Mouse (Mus musculus): ENCODE results near the gene Tead1. TPM values are rescaled to one million over a fixed set of nuclear protein-coding genes. Genes with fewer than 3 reads are reported as not detected.

The Tead1 gene
- polyA plus RNA-seq, 1 experiment from 2014 or later = 18.9 TPM

DNA sequence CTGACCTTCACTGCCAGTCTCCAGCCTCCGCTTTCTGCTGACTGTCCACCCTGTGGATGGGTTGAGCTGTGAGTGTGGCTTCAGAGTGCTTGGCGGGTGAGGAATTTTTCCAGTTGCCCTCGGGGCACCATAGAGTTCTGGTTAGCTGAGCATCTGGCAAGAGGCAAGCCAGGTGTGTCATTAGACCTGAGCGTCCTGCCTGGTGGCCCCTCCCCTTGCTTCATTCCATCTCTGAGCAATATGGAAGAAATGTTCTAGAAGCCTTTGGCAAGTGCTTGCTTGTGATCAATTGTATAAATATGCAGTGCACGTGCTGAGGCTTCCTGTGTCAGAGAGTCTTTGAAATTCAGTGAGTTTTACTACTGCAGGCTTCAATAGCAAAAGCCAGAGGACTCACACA is 21.0 kb downstream of the Tead1 start:
- Histone ChIP-seq H3K9ac (ENCODE audit: low read length) (no peak overlapping the region), H3K27me3 (ENCODE audit: control insufficient read depth, insufficient read depth, low read length) (no peaks in the 10 kb centered on the region), H3K9me3 (replicated peaks; ENCODE audit: control insufficient read depth, low read length) (no peaks in the 10 kb centered on the region), H3K4me3 (replicated peaks; ENCODE audit: low read length) (no peak overlapping the region), H3K27ac (ENCODE audit: low read length) (no peak overlapping the region), H3K4me1 (ENCODE audit: control insufficient read depth, insufficient read depth, low read length) (peaks cover 36% of the 10 kb centered on the region), H3K36me3 (ENCODE audit: control insufficient read depth, insufficient read depth, low read length) (no peaks in the 10 kb centered on the region), H3K4me2 (ENCODE audit: low read depth, low read length) (no peak overlapping the region)
- no peak for ATAC-seq (ENCODE audit: insufficient read depth, low FRiP score)
- 47% methylated on average over 5 of the region's 5 CpGs for WGBS

DNA sequence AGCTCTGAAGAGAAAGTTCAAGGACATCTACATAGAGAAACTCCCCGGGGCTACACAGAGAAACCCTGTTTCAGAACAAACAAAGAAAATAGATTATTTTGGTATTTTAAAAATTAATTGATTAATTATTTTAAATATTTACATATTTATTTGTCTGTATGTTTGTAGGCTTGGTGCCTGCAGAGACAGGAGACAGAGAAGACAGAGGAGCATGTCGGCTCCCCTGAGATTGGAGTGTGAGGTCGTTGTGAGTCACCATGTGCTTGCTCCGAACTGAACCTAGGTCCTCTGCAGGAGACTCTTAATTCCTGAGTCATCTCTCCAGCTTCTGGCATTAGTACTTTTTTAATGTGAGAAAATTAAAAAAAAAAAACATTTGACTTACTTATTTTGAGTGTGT is 24.2 kb downstream of the Tead1 start:
- Histone ChIP-seq H3K4me2 (ENCODE audit: low read depth, low read length) (no peak overlapping the region), H3K4me3 (replicated peaks; ENCODE audit: low read length) (no peak overlapping the region), H3K4me1 (ENCODE audit: control insufficient read depth, insufficient read depth, low read length) (peaks cover 16% of the 10 kb centered on the region; the same call in 1 of the 2 replicates), H3K9me3 (replicated peaks; ENCODE audit: control insufficient read depth, low read length) (no peaks in the 10 kb centered on the region), H3K27me3 (ENCODE audit: control insufficient read depth, insufficient read depth, low read length) (no peaks in the 10 kb centered on the region), H3K27ac (ENCODE audit: low read length) (no peak overlapping the region), H3K9ac (ENCODE audit: low read length) (no peak overlapping the region), H3K36me3 (ENCODE audit: control insufficient read depth, insufficient read depth, low read length) (no peaks in the 10 kb centered on the region)
- 65% methylated on average over 4 of the region's 4 CpGs for WGBS
- ATAC-seq (ENCODE audit: insufficient read depth, low FRiP score) = no peak

DNA sequence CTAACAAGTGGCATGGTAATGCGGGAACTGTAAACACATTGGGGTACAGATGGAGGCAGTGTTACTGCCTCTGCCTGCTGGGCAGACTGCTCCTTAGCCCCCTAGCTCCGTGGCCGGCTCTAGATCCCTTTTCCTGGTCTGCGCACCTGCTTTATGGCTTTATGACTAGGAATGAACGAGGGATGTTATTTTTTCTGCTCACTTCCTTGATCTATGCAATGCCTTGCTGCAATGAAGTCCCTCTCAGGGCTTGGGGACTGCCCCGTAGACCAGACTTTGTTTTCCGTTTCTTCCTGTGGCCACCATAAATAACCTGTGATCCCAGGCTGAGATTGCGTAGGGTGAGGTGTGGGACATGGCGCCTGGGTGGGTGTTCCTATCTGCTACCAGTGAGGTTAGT is 26.8 kb downstream of the Tead1 start:
- no peak overlapping the region for H3K4me2 ChIP-seq (ENCODE audit: low read depth, low read length)
- no peak overlapping the region for H3K4me3 ChIP-seq (replicated peaks; ENCODE audit: low read length)
- ATAC-seq (ENCODE audit: insufficient read depth, low FRiP score) = no peak

GRCm38 (mm10) chr7:112706756-112707155 is 27.6 kb downstream of the Tead1 start:
- no peaks in the 10 kb centered on the region for H3K27me3 ChIP-seq (ENCODE audit: control insufficient read depth, insufficient read depth, low read length)
- ATAC-seq (ENCODE audit: insufficient read depth, low FRiP score) = no peak
- no peaks in the 10 kb centered on the region for H3K9me3 ChIP-seq (replicated peaks; ENCODE audit: control insufficient read depth, low read length)
- no peak overlapping the region for H3K4me2 ChIP-seq (ENCODE audit: low read depth, low read length)
- H3K4me1 ChIP-seq (ENCODE audit: control insufficient read depth, insufficient read depth, low read length) = peaks cover 32% of the 10 kb centered on the region
- no peaks in the 10 kb centered on the region for H3K36me3 ChIP-seq (ENCODE audit: control insufficient read depth, insufficient read depth, low read length)
- no peak overlapping the region for H3K27ac ChIP-seq (ENCODE audit: low read length)
- H3K9ac ChIP-seq (ENCODE audit: low read length) = no peak overlapping the region
- no peak overlapping the region for H3K4me3 ChIP-seq (replicated peaks; ENCODE audit: low read length)
- 77% methylated on average over 3 of the region's 4 CpGs for WGBS

More for the DNA sequence above, 26.8 kb downstream of the Tead1 start:
- H3K27me3 ChIP-seq (ENCODE audit: control insufficient read depth, insufficient read depth, low read length) = no peaks in the 10 kb centered on the region
- no peak overlapping the region for H3K9ac ChIP-seq (ENCODE audit: low read length)
- no peaks in the 10 kb centered on the region for H3K36me3 ChIP-seq (ENCODE audit: control insufficient read depth, insufficient read depth, low read length)
- no peaks in the 10 kb centered on the region for H3K9me3 ChIP-seq (replicated peaks; ENCODE audit: control insufficient read depth, low read length)
- H3K4me1 ChIP-seq (ENCODE audit: control insufficient read depth, insufficient read depth, low read length) = peaks cover 23% of the 10 kb centered on the region; the same call in 1 of the 2 replicates
- 0 out of 2 replicates have a peak overlapping the region, but pooled peaks have one; percentile 42 for H3K27ac ChIP-seq (ENCODE audit: low read length)
- 67% methylated on average over 9 of the region's 9 CpGs for WGBS

DNA sequence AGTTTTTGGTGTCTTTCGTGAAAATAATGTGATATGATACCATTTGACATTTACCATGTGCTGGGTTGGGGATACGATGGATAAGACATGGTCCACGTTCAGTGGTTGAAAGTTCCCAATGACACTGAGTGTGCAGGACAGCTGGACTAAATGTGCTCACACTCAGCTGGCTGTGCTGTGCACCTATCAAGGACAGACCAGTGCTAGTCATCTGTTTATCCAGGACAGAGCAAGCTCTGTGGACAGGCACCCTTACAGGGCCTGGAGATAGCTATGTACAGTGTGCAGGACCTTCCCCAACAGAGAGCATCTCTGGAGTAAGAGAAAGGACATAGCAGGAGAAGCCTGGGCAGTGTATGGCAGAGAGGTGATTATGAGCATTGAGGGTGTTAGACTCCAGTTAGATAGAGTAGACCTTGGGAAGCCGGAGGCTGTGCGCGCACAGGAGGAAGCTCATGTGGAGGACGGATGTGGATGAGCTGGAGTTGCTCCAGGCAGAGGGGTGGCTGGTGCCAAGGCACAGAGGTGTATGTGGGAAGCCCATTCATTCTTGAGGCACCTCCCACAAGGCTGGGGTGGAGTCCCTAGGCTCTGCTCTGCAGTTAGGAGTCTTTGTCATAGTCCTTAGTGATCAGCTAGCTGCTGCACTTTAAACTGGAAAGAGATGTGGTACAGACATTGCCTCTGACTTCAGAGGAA is 31.4 kb downstream of the Tead1 start:
- H3K4me3 ChIP-seq (replicated peaks; ENCODE audit: low read length) = no peak overlapping the region
- peak; percentile 54; the same call in 1 of the 2 replicates for ATAC-seq (ENCODE audit: insufficient read depth, low FRiP score)
- WGBS = 71% methylated on average over 7 of the region's 7 CpGs
- H3K36me3 ChIP-seq (ENCODE audit: control insufficient read depth, insufficient read depth, low read length) = no peaks in the 10 kb centered on the region
- no peak overlapping the region for H3K9ac ChIP-seq (ENCODE audit: low read length)
- H3K9me3 ChIP-seq (replicated peaks; ENCODE audit: control insufficient read depth, low read length) = no peaks in the 10 kb centered on the region
- H3K4me2 ChIP-seq (ENCODE audit: low read depth, low read length) = no peak overlapping the region
- H3K27me3 ChIP-seq (ENCODE audit: control insufficient read depth, insufficient read depth, low read length) = no peaks in the 10 kb centered on the region
- H3K27ac ChIP-seq (ENCODE audit: low read length) = no peak overlapping the region
- peaks cover 39% of the 10 kb centered on the region for H3K4me1 ChIP-seq (ENCODE audit: control insufficient read depth, insufficient read depth, low read length)

GRCm38 (mm10) chr7:112711977-112712376 is 32.9 kb downstream of the Tead1 start:
- Histone ChIP-seq H3K4me3 (replicated peaks; ENCODE audit: low read length) (no peak overlapping the region), H3K36me3 (ENCODE audit: control insufficient read depth, insufficient read depth, low read length) (no peaks in the 10 kb centered on the region), H3K27me3 (ENCODE audit: control insufficient read depth, insufficient read depth, low read length) (no peaks in the 10 kb centered on the region), H3K9me3 (replicated peaks; ENCODE audit: control insufficient read depth, low read length) (no peaks in the 10 kb centered on the region), H3K4me1 (ENCODE audit: control insufficient read depth, insufficient read depth, low read length) (peaks cover 45% of the 10 kb centered on the region), H3K27ac (ENCODE audit: low read length) (no peak overlapping the region), H3K9ac (ENCODE audit: low read length) (no peak overlapping the region), H3K4me2 (ENCODE audit: low read depth, low read length) (no peak overlapping the region)
- ATAC-seq (ENCODE audit: insufficient read depth, low FRiP score) = no peak
- WGBS = 62% methylated on average over 5 of the region's 5 CpGs

DNA sequence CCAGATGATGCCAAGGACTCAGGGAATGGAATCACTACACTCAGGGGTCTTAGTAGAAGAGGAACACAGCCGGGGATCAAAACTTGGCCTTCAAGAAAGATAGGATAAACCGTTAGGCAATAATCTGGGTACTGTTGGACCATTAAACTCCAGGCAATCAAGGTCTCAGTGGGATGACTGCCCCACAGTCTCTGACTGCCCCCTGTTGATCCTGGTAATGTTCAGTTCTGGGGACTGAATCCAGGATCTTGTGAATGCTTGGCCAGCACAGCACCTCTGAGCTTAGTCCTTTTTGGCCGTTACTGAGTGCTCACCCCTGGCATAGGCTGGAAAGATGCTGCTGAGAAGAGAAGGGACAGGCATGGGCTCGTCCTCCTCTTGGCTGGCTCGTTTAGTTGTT is 34.4 kb downstream of the Tead1 start:
- Histone ChIP-seq H3K36me3 (ENCODE audit: control insufficient read depth, insufficient read depth, low read length) (no peaks in the 10 kb centered on the region), H3K4me1 (ENCODE audit: control insufficient read depth, insufficient read depth, low read length) (peaks cover 55% of the 10 kb centered on the region), H3K27ac (ENCODE audit: low read length) (no peak overlapping the region), H3K4me3 (replicated peaks; ENCODE audit: low read length) (no peak overlapping the region), H3K4me2 (ENCODE audit: low read depth, low read length) (no peak overlapping the region), H3K27me3 (ENCODE audit: control insufficient read depth, insufficient read depth, low read length) (no peaks in the 10 kb centered on the region), H3K9me3 (replicated peaks; ENCODE audit: control insufficient read depth, low read length) (no peaks in the 10 kb centered on the region), H3K9ac (ENCODE audit: low read length) (no peak overlapping the region)
- no peak for ATAC-seq (ENCODE audit: insufficient read depth, low FRiP score)
- WGBS = 57% methylated on average over 5 of the region's 5 CpGs

DNA sequence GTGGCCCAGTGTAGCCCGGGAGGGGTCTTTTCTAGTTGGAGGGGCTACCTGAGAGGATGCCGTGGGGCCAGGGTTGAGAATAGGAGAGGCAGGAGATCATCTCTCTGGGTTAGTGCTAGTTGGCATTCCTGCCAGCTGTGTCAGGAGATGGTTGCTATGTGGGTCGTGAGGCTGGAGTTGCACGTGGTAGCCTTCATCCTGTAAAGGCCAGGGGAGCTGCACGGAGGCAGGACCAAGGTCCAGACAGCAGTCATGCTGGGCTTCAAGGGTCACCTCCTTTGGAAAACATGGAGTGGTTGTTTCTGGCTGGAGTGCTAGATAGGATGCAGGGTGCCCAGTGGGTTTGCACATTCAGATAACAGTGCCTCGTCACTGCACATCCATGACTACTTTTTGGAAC is 35.7 kb downstream of the Tead1 start:
- H3K4me1 ChIP-seq (ENCODE audit: control insufficient read depth, insufficient read depth, low read length) = peaks cover 60% of the 10 kb centered on the region
- no peaks in the 10 kb centered on the region for H3K36me3 ChIP-seq (ENCODE audit: control insufficient read depth, insufficient read depth, low read length)
- WGBS = 67% methylated on average over 6 of the region's 6 CpGs
- H3K9me3 ChIP-seq (replicated peaks; ENCODE audit: control insufficient read depth, low read length) = no peaks in the 10 kb centered on the region
- H3K4me2 ChIP-seq (ENCODE audit: low read depth, low read length) = no peak overlapping the region
- H3K4me3 ChIP-seq (replicated peaks; ENCODE audit: low read length) = no peak overlapping the region
- H3K9ac ChIP-seq (ENCODE audit: low read length) = no peak overlapping the region
- ATAC-seq (ENCODE audit: insufficient read depth, low FRiP score) = no peak
- H3K27ac ChIP-seq (ENCODE audit: low read length) = no peak overlapping the region
- H3K27me3 ChIP-seq (ENCODE audit: control insufficient read depth, insufficient read depth, low read length) = no peaks in the 10 kb centered on the region

DNA sequence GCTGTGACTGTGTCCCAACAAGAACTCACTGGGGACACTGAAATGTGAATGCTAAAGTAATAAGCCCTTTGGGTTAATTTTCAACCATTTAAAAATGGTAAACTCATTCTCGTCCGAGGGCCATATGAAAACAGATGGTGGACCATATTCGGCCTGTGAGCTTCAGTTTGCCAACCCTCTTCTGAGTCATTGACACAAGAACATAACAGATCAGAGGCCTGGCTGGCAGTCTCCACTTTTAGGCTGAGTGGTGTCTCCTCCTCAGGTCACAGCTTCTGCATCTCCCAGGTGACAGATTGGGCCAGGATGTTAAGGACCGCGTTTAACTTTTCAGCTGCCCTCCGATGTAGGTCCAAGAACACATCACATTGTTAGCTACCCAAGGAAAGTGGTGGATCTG is 37.6 kb downstream of the Tead1 start:
- 66% methylated on average over 6 of the region's 6 CpGs for WGBS
- H3K4me2 ChIP-seq (ENCODE audit: low read depth, low read length) = no peak overlapping the region
- H3K9me3 ChIP-seq (replicated peaks; ENCODE audit: control insufficient read depth, low read length) = no peaks in the 10 kb centered on the region
- H3K27ac ChIP-seq (ENCODE audit: low read length) = no peak overlapping the region
- no peak for ATAC-seq (ENCODE audit: insufficient read depth, low FRiP score)
- peaks cover 57% of the 10 kb centered on the region for H3K4me1 ChIP-seq (ENCODE audit: control insufficient read depth, insufficient read depth, low read length)
- H3K4me3 ChIP-seq (replicated peaks; ENCODE audit: low read length) = no peak overlapping the region
- H3K9ac ChIP-seq (ENCODE audit: low read length) = no peak overlapping the region
- no peaks in the 10 kb centered on the region for H3K36me3 ChIP-seq (ENCODE audit: control insufficient read depth, insufficient read depth, low read length)
- H3K27me3 ChIP-seq (ENCODE audit: control insufficient read depth, insufficient read depth, low read length) = no peaks in the 10 kb centered on the region

Data from stomach, embryonic 16.5 days (tissue).